Mouse (Mus musculus) hindlimb bud, embryonic 11.5 days (tissue): ENCODE results near the gene Efemp2.

Experiments used
- DNase-seq: peaks from one replicate; pipeline ENCODE4 v3.0.0-alpha.2; 2012; ENCODE audit warnings: low read depth, low spot score; ENCODE audit errors: extremely low spot score

Gene Efemp2

DNA sequence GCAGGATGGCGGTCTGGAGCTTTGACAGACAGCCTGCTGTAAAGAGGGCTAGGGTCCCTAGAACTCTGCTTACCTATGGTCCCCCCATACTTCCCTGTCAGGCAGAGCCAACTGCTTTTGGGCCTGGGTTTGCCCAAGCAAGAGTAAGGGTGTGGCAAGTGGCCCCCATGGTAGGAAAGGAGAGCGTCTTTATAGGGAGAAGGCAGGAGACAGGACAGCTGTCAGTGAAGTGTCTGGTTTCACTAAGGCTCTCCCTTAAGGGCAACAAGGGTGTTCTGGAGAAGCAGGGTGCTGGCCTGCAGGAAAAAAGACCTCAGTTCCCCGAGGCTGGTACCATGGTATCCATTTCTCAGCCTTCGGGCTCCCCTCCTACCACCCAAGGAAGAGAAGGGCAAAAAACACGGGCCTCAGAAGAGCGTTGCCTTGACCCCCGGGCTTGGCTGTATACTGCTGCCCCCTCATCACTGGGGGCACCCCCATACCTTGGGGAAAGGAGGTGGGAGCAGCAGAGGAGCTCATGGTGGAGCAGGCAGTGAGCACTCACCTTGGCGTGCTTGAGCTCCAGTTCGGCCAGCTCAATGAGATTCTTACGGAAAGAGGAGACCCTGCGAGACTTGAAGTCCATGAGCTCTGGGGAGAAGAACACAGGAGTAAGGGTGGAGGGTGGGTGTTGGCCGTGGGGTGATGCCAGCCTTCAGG is 21.7 kb downstream of the Efemp2 start:
- no peak for DNase-seq

DNA sequence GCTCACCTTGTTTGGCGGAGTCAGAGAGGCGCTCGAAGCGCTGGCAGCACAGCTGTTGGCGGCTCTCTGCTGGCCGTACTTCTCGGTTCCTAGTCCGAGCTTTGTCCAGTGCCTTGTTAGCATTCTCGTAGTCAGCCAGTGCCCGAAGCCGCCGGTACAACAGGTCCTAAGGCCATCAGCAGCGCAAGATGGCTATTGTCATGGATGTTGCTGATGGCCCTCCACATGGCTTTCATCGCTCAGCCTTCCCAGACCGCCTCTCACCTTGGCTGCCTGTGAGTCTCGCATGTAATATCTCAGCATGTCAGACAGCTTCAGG is 22.3 kb downstream of the Efemp2 start:
- DNase-seq, result no peak

DNA sequence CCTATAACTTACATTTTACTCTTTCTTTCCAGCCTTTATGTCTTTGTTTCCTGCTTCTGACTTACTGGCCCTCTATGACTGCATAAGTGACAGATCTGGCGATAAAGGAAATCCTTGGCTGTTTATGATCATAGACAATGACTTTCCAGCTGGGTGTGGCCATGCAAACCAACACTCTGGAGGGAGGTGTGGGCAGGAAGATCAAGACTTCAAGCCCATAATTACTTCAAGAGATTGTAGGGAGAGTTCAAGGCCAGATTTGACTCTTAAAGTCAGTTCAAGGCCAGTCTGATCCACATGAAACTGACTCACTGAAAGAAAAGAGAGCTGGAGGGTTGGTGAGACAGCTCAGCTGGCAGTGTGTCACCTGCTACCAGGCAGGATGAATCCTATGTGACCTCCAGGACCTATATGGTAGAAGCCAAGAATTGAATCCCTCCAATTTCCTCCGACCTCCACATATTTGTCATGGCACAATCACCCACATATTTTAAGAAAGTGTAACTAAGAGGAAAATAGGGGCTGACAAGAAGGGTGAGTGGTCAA is 26.6 kb downstream of the Efemp2 start:
- no peak for DNase-seq

DNA sequence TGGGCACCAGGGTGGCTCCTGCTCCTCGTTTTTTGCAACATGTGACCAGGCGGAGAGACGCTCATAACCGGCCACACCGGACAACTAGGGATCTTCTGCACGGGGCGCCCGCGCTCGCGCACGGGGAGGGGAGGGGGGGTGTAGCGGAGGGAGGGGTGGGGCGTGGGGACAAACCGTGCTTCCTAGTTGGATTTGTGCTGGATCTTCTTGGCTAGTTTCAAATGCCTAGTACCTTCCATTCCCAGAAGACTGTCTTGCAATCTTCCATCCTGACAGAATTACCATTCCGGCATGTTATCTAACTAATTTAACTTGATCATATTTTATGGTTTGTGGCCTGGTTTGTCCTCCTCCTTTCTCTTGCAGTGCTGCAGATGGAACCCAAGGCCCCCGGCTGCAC is 29.9 kb downstream of the Efemp2 start, which contains the start of gene 1700020D05Rik:
Gene 1700020D05Rik (minus strand): TSS at position 101 of the 400 bp plus-strand sequence.
- no peak for DNase-seq

DNA sequence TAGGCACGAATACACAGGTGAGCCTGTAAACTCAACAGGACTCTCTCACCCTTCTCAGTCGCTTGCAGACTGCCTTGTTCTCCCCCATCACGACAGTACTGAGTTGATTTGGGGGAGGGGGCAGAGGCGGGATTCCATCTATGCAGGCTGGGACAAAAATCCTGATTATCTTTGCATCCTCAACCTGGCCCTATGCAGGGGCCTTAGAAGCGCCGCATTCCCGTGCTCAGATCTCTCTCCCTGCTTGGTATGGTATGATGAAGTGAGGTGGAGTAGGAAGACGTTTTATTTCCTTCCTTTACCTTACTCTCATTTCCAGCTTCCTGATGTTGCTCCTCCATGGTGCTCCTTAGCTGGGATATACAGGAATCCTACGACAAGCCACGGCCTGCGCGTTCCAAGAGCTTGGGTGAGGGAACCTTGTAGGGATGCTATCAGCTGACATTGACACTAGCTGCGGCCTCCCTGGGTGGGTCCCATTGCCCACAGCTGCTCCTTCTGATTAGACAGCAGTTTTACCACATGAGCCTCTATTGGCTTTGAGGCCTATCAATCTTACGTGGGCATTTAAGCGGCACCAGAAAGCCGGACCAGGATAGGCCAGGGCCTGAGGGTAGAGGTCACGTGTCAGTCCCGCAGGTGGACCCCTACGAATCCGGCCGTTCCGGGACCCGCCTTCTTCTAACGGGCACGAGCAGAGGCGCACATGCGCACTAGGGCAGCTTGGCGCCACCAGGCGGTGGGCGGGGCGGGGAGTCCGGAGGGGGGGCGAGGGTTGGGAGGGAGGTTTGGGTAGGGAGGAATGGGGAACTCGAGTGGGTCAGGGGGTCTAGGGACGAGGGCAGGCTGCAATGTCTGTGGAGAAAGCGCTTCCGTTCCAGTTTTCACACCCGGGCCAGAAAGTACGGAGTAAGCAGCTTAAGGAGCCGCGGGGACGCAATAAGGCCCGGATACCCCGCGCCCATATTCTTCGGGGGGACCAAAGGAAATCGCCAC is 36.6 kb downstream of the Efemp2 start, which contains the start of gene Snx32:
Gene Snx32 (minus strand): TSS at position 508 of the 996 bp plus-strand sequence.
- DNase-seq, result peak; percentile 95

DNA sequence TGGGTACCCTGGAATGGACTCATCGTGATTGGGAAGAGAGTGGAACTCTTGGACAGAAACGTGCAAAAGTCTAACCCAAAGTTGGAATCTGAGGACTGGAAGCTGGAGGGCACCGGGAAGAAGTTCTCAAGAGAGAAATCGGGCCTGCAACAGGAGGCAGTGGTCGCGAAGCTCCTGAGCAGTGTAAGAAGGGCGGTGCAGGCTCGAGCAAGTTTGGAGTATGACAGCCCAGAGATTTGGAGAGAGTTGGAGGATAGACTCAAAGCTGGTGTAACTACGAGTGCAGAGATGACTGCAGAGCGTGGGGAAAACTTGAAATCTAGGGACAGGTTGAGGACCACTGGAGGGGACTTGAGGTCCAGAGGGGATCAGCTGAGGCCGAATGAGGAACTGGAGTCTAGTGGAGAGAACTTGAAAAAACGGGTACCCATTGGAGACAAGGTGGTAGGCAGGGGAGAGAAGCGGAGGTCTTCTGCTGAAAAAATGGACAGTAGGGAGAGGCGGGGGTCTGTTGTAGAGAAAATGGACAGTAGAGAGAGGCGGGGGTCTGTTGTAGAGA is 37.4 kb downstream of the Efemp2 start:
- DNase-seq, result no peak

DNA sequence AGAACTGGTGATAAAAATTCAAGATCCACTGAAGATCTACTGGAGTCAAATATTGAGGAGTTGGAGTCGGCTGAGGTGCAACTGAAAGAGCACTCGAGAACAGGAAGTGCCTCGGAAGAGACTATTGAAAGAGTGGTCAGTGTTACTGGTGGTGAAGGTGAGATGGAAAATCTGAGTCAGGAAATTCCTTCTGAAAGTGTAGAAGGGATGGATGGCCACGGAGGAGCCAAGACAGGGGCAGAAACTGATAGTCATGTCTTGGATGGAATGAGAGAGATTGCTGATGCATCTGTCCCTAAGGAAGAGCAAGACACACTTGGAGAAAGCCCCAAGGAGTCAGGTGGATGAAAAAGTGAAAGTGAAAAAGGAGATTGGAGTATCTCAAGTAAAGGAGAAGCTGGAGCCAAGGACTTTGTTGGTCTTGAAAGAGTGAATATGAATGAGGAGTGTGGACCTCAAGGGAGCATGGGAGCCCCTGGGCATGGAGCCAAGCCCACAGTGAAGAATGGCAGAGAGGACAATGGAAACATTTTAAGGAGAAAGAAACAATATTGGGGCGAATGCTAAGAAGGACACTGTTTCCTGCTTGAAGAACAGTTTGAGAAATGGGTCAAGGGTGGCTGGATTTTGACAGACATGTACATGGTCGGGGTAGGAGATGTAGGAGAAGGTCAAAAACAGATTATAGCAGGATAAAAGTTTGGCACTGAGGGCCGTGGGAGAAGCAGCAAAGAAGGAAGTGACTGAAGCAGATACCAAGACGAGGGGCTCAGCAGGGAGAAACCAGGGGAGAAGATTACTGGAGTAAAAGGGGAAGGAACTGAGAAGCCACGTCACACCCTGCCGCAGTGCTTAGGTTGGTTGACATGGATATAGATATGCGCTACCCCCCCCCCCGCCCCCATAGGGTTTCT is 38.6 kb downstream of the Efemp2 start:
- no peak for DNase-seq

DNA sequence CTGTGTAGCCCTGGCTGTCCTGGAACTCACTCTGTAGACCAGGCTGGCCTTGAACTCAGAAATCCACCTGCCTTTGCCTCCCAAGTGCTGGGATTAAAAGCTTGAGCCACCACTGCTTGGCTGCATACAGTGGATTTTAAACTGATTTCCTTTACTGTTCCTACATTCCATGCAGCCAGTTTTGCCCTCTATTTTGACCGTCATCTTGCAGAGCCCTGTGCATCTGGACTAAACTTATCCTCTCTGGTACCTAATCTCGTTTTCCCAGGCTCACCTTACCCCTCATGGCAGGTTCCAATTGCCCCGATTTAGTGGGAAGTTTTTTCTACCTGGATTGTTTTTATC is 39.2 kb downstream of the Efemp2 start:
- no peak for DNase-seq

DNA sequence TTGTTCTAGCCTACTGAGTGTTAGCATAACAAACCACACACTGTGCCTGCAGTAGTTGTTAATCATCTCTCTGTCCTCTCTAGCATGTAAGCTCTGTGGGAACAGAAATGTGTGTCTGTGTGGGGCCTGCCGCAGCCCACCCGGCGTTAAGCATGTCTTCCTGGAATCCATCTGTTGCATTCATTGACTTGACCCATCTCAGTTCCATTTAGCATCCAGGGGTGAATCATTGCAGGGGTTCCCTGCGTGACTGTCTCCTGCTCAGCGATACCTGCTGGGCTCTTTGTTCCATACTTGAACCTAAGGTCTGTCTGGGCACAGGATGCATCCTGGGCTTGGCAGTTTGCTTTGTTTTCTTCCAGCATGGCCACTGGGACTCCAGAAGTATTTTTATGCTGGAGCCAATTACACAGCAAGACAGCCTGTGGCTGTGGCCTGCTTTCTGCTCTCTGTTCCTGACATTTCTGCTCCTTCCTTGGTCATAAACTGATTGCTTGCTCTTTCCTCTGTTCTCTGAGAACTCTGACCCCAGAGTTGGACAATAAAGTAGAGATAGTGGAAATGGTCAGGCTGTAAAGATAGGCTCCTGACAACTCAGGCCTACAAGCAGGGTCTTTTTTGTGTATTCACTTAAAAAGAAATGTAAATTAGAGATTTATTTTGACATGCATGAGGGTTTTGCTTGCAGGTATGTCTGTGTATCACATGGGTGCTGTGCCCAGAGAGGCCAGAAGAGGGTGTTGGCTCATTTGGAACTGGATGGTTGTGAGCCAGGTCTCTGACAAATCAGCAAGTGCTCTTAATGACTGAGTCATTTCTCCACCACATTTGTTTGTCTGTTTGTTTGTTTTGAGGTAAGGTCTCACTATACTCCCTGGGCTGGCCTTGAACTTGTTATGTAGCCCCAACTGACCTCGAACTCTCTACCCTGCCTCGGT is 42.4 kb downstream of the Efemp2 start:
- no peak for DNase-seq

DNA sequence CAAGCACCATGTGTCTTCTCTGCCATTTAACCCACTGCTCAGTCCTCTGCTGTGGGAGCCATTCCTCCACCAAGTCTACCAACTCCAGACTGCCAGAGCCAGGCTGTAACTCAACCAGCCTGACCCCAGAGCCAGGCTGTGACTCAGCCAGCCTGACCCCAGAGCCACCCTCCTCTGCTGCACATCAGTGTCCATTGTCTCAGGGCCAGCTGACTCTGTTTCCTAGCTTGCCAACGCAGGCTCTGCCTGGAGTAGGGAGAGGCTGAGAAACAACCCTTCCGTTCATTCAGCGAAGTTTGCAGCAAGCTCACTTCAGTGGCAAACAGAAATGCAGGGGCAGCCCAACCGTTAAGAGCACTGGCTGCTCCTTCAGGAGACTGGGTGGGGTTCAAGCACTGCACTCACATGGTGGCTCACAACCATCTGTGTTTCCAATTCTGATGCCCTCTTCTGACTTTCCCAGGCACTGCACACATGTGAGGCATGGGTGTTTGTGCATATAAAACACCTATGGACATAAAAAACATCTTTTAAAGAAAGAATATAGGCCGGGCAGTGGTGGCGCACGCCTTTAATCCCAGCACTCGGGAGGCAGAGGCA is 43.3 kb downstream of the Efemp2 start:
- DNase-seq, result no peak

DNA sequence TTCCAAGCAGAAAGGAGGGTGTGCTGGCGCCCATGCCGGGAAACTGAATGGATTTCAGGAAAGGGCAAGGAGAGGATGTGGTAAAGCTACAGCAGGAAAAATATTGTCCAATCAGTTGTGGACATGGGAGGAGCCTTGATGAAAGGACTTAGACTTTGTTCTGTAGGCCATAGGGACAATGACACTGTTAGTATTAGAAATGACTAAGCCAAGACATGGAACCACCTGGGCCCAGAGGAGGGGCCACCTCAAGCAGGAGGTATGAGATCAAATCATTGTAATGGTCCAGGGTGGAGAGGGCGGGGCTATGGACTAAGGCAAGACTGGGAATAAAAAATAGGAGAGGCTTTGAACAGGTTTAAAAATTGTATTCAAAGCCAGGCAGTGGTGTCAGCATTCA is 45.0 kb downstream of the Efemp2 start:
- DNase-seq, result no peak

DNA sequence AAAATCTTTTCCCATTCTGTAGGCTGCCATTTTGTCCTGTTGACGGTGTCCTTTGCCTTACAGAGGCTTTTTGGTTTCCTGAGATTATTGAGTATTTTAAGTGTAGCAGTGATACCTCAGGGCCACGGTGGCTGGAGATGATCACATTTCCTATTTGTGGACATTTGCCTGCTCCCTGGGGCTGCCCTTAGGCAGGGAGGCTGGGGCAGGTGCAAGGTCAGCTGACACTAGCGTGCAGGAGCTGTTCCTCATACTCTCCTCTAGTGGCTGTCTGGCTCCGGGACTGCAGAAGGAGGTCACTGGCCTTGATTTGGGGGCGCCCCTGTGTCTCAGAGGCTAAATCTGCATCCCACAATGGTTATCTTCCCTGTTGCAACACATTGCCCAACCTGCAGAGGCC is 51.5 kb downstream of the Efemp2 start:
- DNase-seq, result no peak

DNA sequence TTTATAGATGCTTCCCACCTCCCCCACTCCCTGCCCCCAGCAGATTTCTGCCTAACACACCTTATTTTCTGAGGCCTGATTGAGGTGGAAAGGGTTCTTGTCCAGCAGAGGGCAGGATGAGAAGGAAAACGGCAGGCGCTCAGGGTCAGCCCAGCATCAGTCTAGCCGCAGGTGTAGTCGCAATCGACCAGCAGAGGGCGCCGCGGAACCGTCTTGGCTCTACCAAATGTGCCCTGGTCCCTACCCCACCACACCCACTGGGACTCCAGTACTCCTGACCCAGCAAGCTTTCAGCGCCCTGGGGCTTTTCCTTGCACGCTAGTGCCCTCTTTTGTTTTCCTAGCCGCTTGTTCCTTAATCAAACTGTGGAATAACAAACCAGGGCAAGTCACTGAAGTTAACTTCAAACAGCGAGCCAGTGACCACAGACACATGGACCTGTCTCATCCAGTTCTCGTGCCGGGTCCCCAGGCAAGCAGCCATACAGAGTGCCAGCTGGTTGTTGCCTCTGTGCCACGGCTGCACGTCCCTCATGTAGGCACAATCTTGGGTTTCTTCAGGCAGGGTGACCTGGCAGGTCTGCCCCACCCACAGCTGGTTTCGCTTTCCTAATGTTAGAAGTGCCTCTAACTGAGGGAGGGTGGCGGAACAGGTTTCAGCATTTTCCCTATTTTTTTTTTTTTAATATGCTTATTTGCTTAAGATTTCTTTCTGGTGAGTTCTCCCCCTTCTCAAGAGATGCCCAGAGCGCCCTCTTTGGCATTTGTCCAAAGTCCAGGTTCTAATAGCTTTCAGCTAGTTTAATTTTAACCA is 55.8 kb downstream of the Efemp2 start:
- DNase-seq, result peak; percentile 76

DNA sequence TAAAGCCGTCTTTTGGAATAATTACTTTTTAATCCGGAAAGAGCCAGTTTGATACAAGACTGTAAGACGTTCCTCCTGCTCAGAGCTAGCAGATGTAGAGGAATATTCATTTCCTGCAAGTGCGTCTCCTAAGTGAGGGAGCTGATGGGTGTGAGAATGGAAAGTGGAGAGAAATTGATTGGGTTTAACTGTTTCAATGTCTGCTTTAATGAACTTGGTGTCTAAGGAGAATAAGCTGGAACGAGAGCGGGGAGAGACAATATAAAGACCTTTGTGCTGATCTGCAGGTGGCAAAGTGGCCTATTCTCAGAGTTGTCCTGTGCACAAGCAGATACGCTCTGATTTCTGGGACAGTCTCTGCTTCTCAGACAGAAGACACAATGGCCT is 56.4 kb downstream of the Efemp2 start:
- no peak for DNase-seq
